Mouse (Mus musculus): ENCODE data around the gene Tnxb. TPM values are rescaled to one million over a fixed set of nuclear protein-coding genes. Genes with fewer than 3 reads are reported as not detected.
A peak's percentile ranks its signal among the peaks of the same experiment; 100 is the strongest.

Gene Tnxb
- 10 to 100 TPM; 63.9 to 66.5 TPM for total RNA-seq (2021)

DNA sequence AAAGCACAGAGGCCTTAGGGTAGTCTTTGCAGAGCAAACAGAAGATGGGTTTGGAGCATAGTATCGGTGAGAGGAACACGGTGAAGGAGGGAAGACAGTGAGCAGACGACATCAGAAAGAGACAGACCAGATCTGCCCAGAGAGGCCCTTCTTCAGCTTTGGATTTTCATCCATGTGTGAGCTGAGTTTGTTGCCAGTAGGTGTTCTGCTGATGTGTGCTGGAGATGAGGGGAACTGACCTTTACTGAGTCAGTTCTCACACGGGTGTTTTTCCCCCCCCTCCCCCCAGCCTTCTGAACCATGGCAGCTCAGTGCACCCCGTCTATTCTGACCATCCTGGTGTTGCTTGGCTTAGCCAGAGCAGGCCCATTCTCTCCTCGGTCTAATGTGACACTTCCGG, at the start of gene Tnxb:
Gene Tnxb, plus strand, starts transcription at position 301 of the 400 bp plus-strand sequence.
- no peak for DNase-seq

DNA sequence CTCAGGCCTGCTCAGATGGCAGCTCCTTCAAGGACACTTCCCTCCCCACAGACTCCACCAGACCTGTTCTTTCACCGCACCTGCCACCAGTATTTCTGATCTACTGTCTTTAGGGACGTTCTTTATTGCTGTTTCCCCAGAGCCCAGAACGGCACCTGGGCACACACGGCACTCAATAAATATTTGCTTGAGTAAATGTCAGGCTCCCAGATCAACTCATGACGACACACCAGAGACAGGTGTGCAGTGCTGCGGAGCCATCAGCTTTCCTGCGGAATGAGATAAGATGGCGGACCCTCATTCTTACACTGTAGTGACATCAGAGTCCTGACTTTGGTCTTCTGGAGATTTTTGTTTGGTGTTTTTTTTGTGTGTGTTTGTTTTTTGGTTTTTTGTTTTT, 49.3 kb upstream of the Tnxb start:
- DNase-seq: no peak
- intact Hi-C loops (cut with DNase I): no loop called here

More for the DNA sequence above, at the start of gene Tnxb:
- intact Hi-C loops (cut with DNase I): no loop called here

DNA sequence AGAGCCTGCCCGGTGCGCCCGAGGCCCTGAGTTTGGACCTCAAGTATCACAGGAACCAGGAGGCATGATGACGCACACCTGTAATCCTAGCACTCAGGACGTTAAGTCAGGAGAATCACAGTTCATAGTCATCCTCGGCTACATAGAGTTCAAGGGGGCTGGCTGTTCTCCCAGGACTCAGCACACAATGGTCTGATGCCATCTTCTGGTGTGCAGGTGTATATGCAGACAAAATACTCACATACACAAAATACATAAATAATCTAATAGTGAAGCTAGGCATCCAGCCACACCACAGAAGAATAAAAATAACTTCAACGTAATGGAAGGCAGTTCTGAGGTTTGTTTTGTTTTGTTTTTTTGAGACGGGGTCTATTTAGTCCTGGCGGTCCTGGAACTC, 47.2 kb upstream of the Tnxb start:
- DNase-seq: no peak
- intact Hi-C loops (cut with DNase I): no loop called here

DNA sequence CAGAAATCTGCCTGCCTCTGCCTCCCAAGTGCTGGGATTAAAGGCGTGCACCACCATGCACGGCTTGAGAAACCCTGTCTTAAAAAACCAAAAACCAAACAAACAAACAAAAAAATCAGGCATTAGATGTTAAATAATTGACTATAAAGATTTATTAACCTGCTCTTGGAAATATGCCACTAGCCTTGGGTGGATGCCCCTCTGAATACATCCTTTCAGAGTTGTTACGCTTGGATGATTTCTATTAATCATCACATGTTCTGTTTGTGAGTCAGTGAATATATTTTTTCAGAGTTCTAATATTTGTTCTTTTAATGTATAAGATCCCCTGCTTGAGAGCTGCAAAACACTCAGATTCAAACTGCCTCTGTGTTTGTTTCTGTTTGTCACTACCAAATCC, 45.4 kb upstream of the Tnxb start:
- intact Hi-C loops (cut with DNase I): no loop called here

DNA sequence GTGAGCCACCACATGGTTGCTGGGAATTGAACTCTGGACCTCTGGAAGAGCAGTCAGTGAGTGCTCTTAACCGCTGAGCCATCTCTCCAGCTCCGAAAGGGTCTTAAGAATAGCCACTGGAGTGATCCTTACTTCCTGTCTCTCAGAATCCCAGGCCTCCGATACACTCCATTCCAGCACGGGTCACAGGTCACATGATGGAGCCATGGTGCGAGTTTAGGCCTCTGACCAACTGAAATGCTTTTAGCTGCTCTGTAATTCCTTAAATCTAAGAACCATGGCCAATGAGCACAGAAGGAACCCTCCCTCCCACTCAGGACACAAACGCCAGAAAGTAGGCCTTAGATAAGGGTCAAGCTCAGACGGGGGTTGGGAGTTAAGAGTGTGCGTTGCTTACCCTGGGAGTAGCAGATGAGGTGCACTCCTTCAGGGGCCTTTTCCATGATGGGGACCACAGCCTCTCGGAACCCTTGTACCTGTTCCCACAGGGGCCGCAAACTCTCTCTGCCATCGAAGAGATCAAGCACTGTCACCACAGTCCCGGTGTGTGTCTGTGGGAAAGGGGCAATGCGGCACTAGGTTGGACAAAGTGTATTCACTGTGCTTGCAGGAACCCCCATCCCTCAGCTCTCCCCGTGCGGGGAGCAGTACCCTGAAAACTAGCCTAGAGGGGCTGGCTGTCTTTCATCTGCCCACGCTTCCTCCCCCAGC, 44.1 kb upstream of the Tnxb start:
- intact Hi-C loops (cut with DNase I): loop anchor here (2.0 kb wide), 1 partner anchor 19 kb away; the partner anchor contains the start of gene Fkbpl
- DNase-seq: no peak

More for the DNA sequence above, 45.4 kb upstream of the Tnxb start:
- no peak for DNase-seq

DNA sequence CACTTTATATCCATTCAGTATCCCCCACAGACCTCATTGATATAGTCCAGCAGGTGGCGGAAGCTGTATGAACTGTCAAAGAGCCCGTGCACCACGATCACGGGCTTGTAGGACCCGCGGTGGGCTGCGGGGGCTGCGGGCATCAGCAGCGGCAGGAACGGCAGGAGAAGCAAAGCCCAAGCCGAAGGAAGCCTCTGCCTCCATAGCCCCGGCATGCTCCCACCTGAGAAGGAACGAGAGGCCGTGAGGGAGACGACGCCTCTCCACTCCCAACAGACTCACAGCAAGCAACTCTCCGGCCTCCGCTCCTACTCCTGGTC, 43.6 kb upstream of the Tnxb start:
- DNase-seq: peak; percentile 52 to 63
- intact Hi-C loops (cut with DNase I): loop anchor here (2.0 kb wide), 1 partner anchor 18 kb away; the partner anchor contains the start of gene Fkbpl

DNA sequence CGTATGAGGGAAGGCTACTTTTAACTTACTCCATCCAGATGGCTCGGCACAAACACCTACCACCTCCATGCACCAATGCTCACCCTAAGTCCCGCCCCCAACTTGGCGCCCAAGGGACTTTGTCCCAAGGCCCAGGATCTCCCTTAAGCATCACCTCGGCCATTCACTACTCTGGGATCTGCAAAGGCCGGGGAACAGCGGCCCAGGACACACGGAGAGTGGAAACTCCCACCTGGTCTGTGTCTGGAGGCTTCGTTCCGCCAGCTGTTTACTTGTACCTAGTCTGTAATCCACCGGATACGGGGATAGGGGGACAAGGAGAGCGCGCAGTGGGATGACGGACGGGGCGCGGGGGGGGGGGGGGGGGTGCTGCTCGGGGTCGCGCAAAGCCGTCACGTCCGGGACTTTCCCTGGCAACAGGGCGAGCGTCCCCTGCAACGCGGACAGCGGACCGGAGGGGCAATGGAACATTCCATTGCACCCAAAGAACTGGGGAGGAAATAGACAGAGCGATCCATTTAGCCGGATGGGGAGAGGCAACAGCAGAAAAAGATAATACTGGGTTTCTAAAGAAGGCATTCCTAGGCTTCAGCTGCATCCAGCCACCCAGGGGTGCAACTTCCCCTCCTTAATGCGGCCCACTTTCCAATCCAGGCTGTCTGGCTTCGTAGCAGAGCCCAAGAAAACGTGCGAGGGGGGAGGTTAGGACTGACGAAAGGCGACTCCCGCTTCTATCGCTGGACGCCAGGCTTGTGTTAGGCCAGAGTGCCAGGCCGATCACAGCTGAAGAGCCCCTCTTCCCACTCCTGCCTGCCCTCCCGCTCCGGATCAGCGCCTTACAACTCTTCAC, 43.0 kb upstream of the Tnxb start:
- peak; percentile 92 to 93 for DNase-seq
- intact Hi-C loops (cut with DNase I): loop anchor here (2.0 kb wide), 1 partner anchor 17 kb away; the partner anchor contains the start of gene Fkbpl

DNA sequence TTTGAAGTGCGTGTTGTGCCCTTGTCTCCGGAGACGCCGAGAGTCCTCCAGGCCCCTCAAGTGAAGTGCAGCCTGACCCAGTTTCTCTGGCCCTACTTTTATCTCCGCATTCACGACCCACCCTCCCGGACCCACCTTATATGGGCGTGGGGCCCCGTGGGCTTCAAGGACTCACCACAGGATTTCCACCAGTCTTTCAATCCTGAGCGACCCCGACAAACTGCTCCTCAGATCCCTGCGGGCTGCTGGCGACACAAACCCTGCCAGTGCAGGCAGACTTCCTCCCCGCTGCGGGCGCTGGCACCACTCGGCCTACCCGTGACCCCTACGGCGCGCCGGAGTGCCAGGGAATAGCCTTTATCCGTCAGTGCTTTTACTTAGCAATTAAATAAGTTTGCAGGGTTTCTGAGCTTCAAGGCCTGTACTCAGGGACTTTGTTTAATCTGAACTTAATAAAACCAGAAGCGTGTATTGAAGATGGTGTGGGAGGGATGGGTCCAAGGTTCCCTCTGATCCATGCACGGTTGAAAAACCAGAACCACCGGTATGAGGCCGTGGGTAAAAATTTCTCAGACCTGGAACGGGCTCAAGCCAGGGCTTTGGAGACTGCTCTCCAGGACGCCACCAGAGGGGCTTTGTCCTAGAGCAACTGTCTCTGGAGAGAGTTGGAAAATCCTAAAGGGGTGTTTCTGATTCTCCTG, 42.2 kb upstream of the Tnxb start, which contains the start of gene Ppt2:
Gene Ppt2, minus strand, starts transcription at position 568 of the 701 bp plus-strand sequence.
- intact Hi-C loops (cut with DNase I): loop anchor here (2.0 kb wide), 1 partner anchor 17 kb away; the partner anchor contains the start of gene Fkbpl
- DNase-seq: peak in 1 of 2 experiments; percentile 75

DNA sequence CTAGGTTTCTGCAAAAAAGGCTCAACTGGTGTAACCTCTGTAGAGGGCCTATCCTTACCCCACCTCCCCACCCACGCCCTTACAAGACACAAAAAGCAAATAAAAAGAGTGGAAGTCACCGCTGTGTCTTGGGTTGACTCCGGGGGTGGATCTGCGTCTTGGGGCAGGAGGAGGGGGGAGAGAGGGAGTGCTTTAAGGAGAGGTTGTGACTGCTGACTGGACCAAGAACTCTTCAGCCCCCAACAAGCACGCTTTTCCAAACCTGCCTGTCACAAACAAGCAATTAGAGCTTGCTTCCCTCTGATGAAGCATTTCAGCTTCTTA, 41.7 kb upstream of the Tnxb start:
- intact Hi-C loops (cut with DNase I): no loop called here
- DNase-seq: no peak

DNA sequence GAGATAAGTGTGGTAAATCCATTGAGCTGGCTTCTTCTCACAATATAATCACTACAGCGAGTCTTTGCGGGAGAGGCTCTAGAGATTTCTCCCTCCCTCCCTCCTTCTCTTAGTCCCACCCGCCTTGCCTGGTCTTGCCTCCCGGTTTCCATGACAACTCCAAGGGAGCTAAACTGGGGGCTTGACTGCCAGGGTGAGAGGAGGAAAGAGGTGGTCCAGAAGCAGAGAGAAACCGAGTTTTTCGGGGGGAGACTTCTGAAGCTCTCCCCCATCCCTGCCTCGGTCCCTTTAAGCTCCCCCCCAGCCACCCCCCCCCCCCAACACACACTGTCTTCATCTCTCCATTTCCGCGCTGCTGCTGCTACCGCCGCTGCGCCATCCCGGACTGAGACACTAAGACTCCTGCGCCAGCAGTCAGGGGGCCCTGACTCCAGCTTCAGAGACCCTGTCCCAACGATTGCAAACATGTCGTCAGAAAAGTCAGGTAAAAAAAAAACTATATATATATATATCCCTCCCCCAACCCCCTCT, 41.0 kb upstream of the Tnxb start, which contains the start of gene Prrt1:
Gene Prrt1, plus strand, starts transcription at position 313 of the 531 bp plus-strand sequence.
- no peak for DNase-seq
- intact Hi-C loops (cut with DNase I): no loop called here

DNA sequence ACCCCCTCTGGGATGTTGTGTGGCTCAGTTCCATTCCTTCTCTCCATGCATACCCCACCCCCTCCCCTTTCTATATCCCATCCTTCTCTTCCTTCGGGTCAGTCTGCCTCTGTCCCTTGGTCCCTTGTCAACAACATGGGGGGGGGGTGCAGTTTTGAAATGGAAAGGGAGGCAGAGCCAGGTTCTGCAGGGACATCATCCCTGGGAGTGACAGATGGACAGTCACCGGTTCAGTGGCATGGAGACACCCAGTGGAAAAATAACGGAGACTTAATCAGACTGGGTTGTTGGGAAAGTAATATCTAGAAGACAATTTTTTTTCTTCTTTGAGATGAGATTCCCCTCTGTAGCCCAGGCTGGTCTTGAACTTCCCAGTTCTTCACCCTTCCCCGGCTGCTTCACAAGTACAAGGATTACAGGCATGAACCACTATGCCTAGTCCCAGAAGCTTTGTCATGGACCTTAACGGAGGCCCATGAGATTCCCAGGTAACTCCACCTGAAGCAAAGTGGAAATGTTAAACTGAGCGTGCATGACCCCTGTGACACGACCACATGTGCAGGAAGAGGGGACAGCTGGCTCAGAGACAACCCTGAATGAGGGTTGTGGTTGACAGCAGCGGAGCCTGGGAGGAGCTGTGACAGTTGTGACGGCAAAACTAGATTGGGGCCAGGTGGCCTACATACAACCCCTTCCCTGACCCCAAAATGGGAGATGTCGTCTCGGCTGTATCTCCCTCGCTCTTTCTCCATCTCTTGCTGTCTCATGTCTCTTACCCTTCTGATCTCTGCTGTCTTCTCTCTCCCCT, 40.3 kb upstream of the Tnxb start:
- DNase-seq: no peak
- intact Hi-C loops (cut with DNase I): no loop called here

DNA sequence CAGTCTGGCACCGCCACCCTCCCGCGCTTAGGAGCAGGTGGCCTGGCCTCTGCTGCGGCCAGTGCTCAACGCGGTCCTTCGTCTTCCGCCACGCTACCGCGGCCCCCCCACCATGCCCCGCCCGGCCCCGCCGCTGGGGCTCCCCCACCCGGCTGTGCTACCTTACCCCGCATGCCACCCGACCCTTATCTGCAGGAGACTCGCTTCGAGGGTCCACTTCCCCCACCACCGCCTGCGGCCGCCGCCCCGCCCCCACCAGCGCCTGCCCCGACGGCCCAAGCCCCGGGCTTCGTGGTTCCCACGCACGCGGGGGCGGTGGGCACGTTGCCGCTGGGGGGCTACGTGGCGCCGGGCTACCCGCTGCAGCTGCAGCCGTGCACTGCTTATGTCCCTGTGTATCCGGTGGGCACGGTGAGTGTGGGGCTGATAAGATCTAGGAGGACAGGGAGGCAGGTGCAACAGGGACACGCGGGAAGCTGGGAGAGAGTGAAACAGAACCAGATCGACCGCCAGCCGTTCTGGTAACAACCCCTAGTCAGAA, 39.5 kb upstream of the Tnxb start:
- intact Hi-C loops (cut with DNase I): no loop called here
- no peak for DNase-seq

DNA sequence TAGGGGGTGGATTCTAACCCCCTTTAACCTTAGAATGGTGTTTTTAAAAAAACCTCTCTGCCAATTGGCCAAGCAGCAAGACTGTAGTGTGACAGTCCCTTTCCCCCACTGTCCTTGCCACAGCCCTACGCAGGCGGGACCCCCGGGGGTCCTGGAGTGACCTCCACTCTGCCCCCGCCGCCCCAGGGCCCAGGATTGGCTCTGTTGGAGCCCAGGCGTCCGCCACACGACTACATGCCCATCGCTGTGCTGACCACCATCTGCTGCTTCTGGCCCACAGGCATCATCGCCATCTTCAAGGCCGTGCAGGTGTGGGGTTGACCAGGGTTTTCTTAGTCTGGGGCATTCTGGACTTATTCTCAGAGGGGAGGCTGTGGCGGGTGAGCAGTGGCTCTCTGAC, 38.7 kb upstream of the Tnxb start:
- intact Hi-C loops (cut with DNase I): no loop called here
- no peak for DNase-seq

DNA sequence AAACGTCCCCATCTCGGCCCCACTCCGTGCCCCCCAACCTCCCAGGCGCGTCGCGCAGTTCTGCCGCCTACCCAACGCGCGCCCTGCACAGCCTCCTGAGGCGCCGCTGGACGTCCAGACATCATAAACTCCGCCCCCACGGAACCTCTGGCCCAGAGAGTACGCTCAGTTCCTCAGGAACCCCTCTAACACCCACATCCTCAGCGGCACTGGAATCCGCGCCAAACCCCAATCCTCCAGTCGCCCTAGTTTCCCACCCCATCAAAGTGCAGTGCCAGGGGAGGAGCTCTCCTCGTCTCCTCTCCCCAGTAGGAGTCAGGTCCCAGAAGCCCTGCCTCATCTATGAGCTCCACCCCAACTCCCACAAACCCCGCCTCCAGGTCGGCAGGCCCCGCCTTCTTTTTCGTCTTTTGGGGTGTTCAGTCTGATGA, 38.1 kb upstream of the Tnxb start:
- peak; percentile 72 to 81 for DNase-seq
- intact Hi-C loops (cut with DNase I): no loop called here

DNA sequence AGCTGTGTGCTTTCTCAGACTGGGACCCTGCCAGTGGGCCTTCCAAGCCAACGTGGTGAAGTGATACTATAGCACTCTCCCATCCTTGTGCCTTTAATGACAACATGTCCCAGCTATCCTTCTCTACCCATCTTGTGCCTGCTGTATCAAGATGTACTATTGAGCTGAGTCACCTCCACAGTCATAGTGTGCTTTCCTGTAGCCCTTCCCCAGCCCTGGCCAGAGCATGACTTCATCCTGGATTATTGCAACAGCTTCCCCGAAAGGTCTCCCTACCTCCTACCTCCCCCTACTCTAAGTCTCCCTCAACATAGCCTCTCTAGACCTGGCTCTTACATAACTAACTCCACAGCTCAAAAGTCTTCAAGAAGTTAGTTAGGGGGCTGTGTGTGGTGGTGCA, 34.7 kb upstream of the Tnxb start:
- intact Hi-C loops (cut with DNase I): no loop called here
- no peak for DNase-seq

DNA sequence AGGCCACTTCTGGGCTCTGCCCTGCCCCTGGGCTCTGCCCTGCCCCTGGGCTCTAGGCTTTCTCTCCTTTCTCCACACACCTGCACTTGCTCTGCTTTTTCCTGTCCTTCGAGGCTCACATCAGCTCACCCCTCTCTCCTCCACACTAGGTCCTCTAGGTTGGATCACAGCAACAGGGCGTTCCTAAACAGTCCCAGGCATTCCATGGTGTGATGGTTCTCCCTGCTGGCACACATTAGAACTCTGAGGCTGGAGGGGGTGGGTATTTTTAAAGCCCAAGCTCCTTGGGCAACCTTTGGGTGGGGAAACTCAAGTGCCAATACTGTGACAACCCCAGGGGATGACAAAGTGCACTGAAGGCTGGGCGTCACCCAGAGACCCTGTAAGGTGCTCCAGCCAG, 32.9 kb upstream of the Tnxb start:
- intact Hi-C loops (cut with DNase I): no loop called here

DNA sequence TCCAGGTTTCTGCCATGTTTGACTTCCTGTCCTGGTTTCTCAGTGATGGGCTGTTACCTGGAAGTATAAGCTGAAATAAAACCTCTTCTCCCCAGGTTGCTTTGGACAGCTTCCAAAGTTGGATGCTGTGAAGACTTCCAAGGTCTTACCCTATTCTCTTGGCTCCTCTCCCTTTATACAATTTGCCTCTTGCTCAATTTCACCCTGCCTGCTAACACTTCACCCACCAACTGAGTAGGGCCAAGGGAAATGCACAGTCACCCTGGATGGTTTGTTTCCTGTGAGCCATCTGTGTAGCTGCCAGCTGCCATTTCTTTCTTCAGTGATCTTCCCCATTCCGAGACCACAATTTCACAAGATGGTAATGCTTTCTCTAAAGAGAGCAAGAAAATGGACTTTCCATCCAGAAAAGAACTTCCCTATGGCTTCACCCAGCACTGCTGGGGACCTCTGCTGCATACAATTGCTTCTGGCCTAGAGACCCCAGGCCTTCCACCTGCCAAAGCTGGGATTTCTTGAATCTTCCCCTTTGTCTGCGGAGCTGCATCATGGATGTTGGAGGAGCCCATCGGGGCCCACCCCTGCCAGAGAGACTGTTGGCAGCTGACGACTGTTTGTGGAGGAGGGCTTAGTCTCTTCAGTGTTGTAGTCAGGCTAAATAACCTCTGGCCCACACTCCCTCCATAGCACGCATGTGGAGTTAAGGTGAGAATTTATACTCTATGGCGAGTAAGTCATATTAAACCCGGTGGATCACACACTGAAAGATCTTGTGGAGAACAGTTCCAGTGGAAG, 30.7 kb upstream of the Tnxb start:
- no peak for DNase-seq
- intact Hi-C loops (cut with DNase I): loop anchor here (5.0 kb wide), 1 partner anchor 293 kb away; the partner anchor contains the start of gene Neu1

More for the DNA sequence above, 32.9 kb upstream of the Tnxb start:
- no peak for DNase-seq

DNA sequence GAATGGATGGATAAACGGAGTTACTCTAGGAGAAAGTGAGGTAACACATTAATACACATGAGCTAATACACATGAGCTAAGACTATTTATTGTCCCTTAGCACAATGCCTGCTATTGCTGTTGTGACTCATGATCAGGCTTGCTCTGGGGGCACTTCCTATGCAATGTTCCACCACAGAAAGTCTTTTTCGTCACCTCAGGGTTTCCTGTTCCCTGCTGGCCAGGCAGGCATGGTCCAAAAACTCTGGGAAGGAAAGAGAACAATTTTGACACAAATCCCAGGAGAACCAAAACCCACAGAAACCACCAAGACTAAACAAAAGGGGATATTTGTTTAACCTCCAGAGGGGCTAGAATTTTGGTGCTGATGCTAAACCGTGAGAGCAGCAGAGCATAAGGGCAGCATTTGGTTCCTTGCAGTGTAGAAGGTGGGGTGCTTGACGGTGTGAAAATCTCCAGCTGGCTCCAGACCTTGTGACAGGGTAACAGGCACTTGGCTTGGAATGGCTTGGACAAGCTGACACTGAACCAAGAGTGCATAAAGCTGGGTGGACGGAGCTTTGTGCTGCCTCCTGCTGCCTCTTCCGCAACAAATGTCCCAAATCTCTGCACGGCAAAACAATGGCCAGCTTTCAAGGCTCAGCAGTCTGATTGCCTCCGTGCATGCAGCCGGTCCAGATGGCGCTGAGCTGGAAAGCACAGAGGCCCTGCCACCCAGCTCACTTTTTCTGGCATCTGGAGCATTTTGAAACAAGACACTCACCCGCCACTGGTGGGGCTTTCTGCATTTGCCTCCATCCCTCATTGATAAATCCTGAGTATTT, 29.3 kb upstream of the Tnxb start:
- peak; percentile 73 to 75 for DNase-seq
- intact Hi-C loops (cut with DNase I): loop anchor here (5.0 kb wide), 1 partner anchor 291 kb away; the partner anchor contains the start of gene Neu1

All from heart, postnatal 10 days (tissue).